Mouse (Mus musculus) thymus, adult 2 months (tissue): ENCODE data around the gene Tmem248.

Experiments
- CTCF ChIP-seq: fragments of 200-500 bp; IDR thresholded peaks from 2 replicates; pipeline ENCODE4 v1.5.1; 2012; ENCODE audit warnings: mild to moderate bottlenecking, control low read depth, low read length, moderate library complexity, borderline replicate concordance; ENCODE audit not compliant: control insufficient read depth, poor library complexity, insufficient read depth; ENCODE audit errors: extremely low read depth
- POLR2A ChIP-seq: fragments of 200-500 bp; IDR thresholded peaks from 2 replicates; pipeline ENCODE4 v1.6.1; 2012; ENCODE audit warnings: mild to moderate bottlenecking, low read length, control low read depth, moderate library complexity; ENCODE audit not compliant: control insufficient read depth, poor library complexity, insufficient read depth; ENCODE audit errors: extremely low read depth

DNA sequence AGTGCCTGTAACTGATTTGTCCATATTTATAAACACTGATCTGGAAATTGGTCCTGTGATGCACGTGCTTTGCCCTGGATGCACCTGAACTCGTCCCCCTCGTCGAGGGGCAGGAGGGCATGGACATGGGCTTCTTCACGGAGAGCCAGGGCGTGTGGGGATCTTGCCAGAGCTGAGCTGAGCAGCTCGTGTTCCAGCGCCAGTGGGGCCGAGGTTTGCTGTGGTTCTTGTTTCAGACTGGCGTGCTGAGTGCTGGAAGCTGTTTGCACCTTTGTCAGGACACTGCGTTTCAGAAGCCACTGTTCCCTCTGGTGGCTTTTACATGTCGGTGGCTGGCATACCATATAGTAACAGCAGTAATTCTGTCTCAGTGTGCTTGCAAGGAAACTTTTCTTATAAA is 24.5 kb downstream of the Tmem248 start:
- TF ChIP-seq CTCF (no peak), POLR2A (no peak)
